Mouse (Mus musculus): ENCODE results near the gene AC140267.1. TPM values are rescaled to one million over a fixed set of nuclear protein-coding genes. Genes with fewer than 3 reads are reported as not detected.

AC140267.1 gene
- polyA plus RNA-seq, 1 experiment from 2014 or later: not detected

GRCm38 (mm10) chr15:80232331-80232730 lies 3.3 kb upstream of the AC140267.1 start:
- H3K27me3 ChIP-seq: no peaks in the 10 kb centered on the region
- no peak for ATAC-seq (ENCODE audit: insufficient number of reproducible peaks, low FRiP score, low TSS enrichment, low read depth)
- H3K9ac ChIP-seq: no peak overlapping the region
- peaks cover 17% of the 10 kb centered on the region for H3K36me3 ChIP-seq
- H3K27ac ChIP-seq (replicated peaks): no peak overlapping the region
- 61% methylated on average over 2 of the region's 2 CpGs for WGBS
- peaks cover 18% of the 10 kb centered on the region for H3K4me1 ChIP-seq
- H3K4me2 ChIP-seq (replicated peaks): no peak overlapping the region
- H3K4me3 ChIP-seq (replicated peaks): no peak overlapping the region
- H3K9me3 ChIP-seq (replicated peaks): no peaks in the 10 kb centered on the region

GRCm38 (mm10) chr15:80233053-80233452 lies 2.6 kb upstream of the AC140267.1 start:
- Histone ChIP-seq H3K36me3 (peaks cover 22% of the 10 kb centered on the region), H3K4me2 (replicated peaks) (no peak overlapping the region; the same call in 1 of the 2 replicates), H3K9ac (no peak overlapping the region), H3K4me3 (replicated peaks) (peak overlapping the region; percentile 91; the same call in 1 of the 2 replicates), H3K27me3 (no peaks in the 10 kb centered on the region), H3K27ac (replicated peaks) (peak overlapping the region; percentile 83), H3K9me3 (replicated peaks) (no peaks in the 10 kb centered on the region), H3K4me1 (peaks cover 18% of the 10 kb centered on the region)
- WGBS: 57% methylated on average over 4 of the region's 4 CpGs
- no peak for ATAC-seq (ENCODE audit: insufficient number of reproducible peaks, low FRiP score, low TSS enrichment, low read depth)

- ATAC-seq (ENCODE audit: insufficient number of reproducible peaks, low FRiP score, low TSS enrichment, low read depth): peak; percentile 97
- under 1% methylated on average over 67 of the region's 67 CpGs for WGBS
- H3K4me2 ChIP-seq (replicated peaks): peak within 1 kb of the TSS; percentile 75
- H3K27ac ChIP-seq (replicated peaks): peak within 1 kb of the TSS; percentile 89
- H3K4me3 ChIP-seq (replicated peaks): peak within 1 kb of the TSS; percentile 91
- no peaks in the 10 kb centered on the region for H3K9me3 ChIP-seq (replicated peaks)
- peak within 1 kb of the TSS; percentile 90 for H3K9ac ChIP-seq
- peaks cover 31% of the 10 kb centered on the region for H3K36me3 ChIP-seq
- H3K27me3 ChIP-seq: no peaks in the 10 kb centered on the region
- peaks cover 18% of the 10 kb centered on the region for H3K4me1 ChIP-seq
Measured at GRCm38 (mm10) chr15:80233733-80234509, 1.7 kb upstream of the AC140267.1 start, which contains the start of gene Mief1. TSS of gene Mief1 (plus strand) at chr15:80234018.

- H3K4me1 ChIP-seq: peaks cover 6% of the 10 kb centered on the region
- no peak overlapping the region for H3K4me3 ChIP-seq (replicated peaks)
- H3K4me2 ChIP-seq (replicated peaks): no peak overlapping the region
- H3K27ac ChIP-seq (replicated peaks): no peak overlapping the region
- peaks cover 80% of the 10 kb centered on the region for H3K36me3 ChIP-seq
- ATAC-seq (ENCODE audit: insufficient number of reproducible peaks, low FRiP score, low TSS enrichment, low read depth): no peak
- WGBS: 93% methylated on average over 12 of the region's 12 CpGs
- H3K9ac ChIP-seq: no peak overlapping the region
- H3K9me3 ChIP-seq (replicated peaks): no peaks in the 10 kb centered on the region
- no peaks in the 10 kb centered on the region for H3K27me3 ChIP-seq
Measured at GRCm38 (mm10) chr15:80248135-80248534, 12.5 kb downstream of the AC140267.1 start.

GRCm38 (mm10) chr15:80248596-80248995 lies 13.0 kb downstream of the AC140267.1 start:
- no peak overlapping the region for H3K4me2 ChIP-seq (replicated peaks)
- no peak overlapping the region for H3K9ac ChIP-seq
- ATAC-seq (ENCODE audit: insufficient number of reproducible peaks, low FRiP score, low TSS enrichment, low read depth): no peak
- H3K36me3 ChIP-seq: peaks cover 75% of the 10 kb centered on the region
- 97% methylated on average over 1 of the region's 1 CpGs for WGBS
- peaks cover 11% of the 10 kb centered on the region for H3K4me1 ChIP-seq
- no peak overlapping the region for H3K4me3 ChIP-seq (replicated peaks)
- H3K27me3 ChIP-seq: no peaks in the 10 kb centered on the region
- H3K27ac ChIP-seq (replicated peaks): no peak overlapping the region
- no peaks in the 10 kb centered on the region for H3K9me3 ChIP-seq (replicated peaks)

- no peak for ATAC-seq (ENCODE audit: insufficient number of reproducible peaks, low FRiP score, low TSS enrichment, low read depth)
- H3K4me3 ChIP-seq (replicated peaks): no peak overlapping the region
Measured at GRCm38 (mm10) chr15:80249672-80250071, 14.0 kb downstream of the AC140267.1 start.

GRCm38 (mm10) chr15:80250586-80250985 lies 15.0 kb downstream of the AC140267.1 start:
- H3K4me3 ChIP-seq (replicated peaks): no peak overlapping the region
- 96% methylated on average over 6 of the region's 6 CpGs for WGBS
- no peak overlapping the region for H3K27ac ChIP-seq (replicated peaks)
- H3K27me3 ChIP-seq: no peaks in the 10 kb centered on the region
- peaks cover 19% of the 10 kb centered on the region for H3K4me1 ChIP-seq
- H3K9ac ChIP-seq: no peak overlapping the region
- H3K36me3 ChIP-seq: peaks cover 61% of the 10 kb centered on the region
- ATAC-seq (ENCODE audit: insufficient number of reproducible peaks, low FRiP score, low TSS enrichment, low read depth): no peak
- no peak overlapping the region for H3K4me2 ChIP-seq (replicated peaks)
- H3K9me3 ChIP-seq (replicated peaks): no peaks in the 10 kb centered on the region

More at GRCm38 (mm10) chr15:80249672-80250071, 14.0 kb downstream of the AC140267.1 start:
- Histone ChIP-seq H3K4me2 (replicated peaks) (no peak overlapping the region), H3K27ac (replicated peaks) (no peak overlapping the region), H3K9me3 (replicated peaks) (no peaks in the 10 kb centered on the region), H3K27me3 (no peaks in the 10 kb centered on the region), H3K36me3 (peaks cover 67% of the 10 kb centered on the region), H3K9ac (no peak overlapping the region), H3K4me1 (peaks cover 19% of the 10 kb centered on the region)
- 91% methylated on average over 10 of the region's 10 CpGs for WGBS

- peak overlapping the region; percentile 98; the same call in 1 of the 2 replicates for H3K4me3 ChIP-seq (replicated peaks)
- no peak overlapping the region for H3K9ac ChIP-seq
- H3K4me2 ChIP-seq (replicated peaks): peak overlapping the region; percentile 84; the same call in 1 of the 2 replicates
- no peaks in the 10 kb centered on the region for H3K9me3 ChIP-seq (replicated peaks)
- H3K27me3 ChIP-seq: no peaks in the 10 kb centered on the region
- H3K27ac ChIP-seq (replicated peaks): peak overlapping the region; percentile 100
- WGBS: 12% methylated on average over 2 of the region's 2 CpGs
- H3K36me3 ChIP-seq: peaks cover 53% of the 10 kb centered on the region
- no peak for ATAC-seq (ENCODE audit: insufficient number of reproducible peaks, low FRiP score, low TSS enrichment, low read depth)
- H3K4me1 ChIP-seq: peaks cover 42% of the 10 kb centered on the region
Measured at GRCm38 (mm10) chr15:80253530-80253929, 17.9 kb downstream of the AC140267.1 start.

GRCm38 (mm10) chr15:80254207-80254606 lies 18.6 kb downstream of the AC140267.1 start:
- WGBS: 33% methylated on average over 6 of the region's 6 CpGs
- Histone ChIP-seq H3K4me1 (peaks cover 45% of the 10 kb centered on the region), H3K9ac (peak overlapping the region; percentile 41), H3K9me3 (replicated peaks) (no peaks in the 10 kb centered on the region), H3K36me3 (peaks cover 50% of the 10 kb centered on the region), H3K4me2 (replicated peaks) (peak overlapping the region; percentile 84), H3K27me3 (no peaks in the 10 kb centered on the region), H3K27ac (replicated peaks) (peak overlapping the region; percentile 100), H3K4me3 (replicated peaks) (peak overlapping the region; percentile 98)
- no peak for ATAC-seq (ENCODE audit: insufficient number of reproducible peaks, low FRiP score, low TSS enrichment, low read depth)

GRCm38 (mm10) chr15:80254847-80255645 lies 19.4 kb downstream of the AC140267.1 start, which contains the start of gene Atf4:
TSS of gene Atf4 (plus strand) at chr15:80255184.
- ATAC-seq (ENCODE audit: insufficient number of reproducible peaks, low FRiP score, low TSS enrichment, low read depth): peak; percentile 95
- H3K9me3 ChIP-seq (replicated peaks): no peaks in the 10 kb centered on the region
- peak within 1 kb of the TSS; percentile 98 for H3K4me3 ChIP-seq (replicated peaks)
- H3K4me2 ChIP-seq (replicated peaks): peak within 1 kb of the TSS; percentile 84
- peak within 1 kb of the TSS; percentile 100 for H3K9ac ChIP-seq
- H3K4me1 ChIP-seq: peaks cover 45% of the 10 kb centered on the region
- peaks cover 48% of the 10 kb centered on the region for H3K36me3 ChIP-seq
- 0% methylated on average over 62 of the region's 62 CpGs for WGBS
- H3K27me3 ChIP-seq: no peaks in the 10 kb centered on the region
- H3K27ac ChIP-seq (replicated peaks): peak within 1 kb of the TSS; percentile 100

- Histone ChIP-seq H3K4me2 (replicated peaks) (peak overlapping the region; percentile 84), H3K4me1 (peaks cover 45% of the 10 kb centered on the region), H3K27me3 (no peaks in the 10 kb centered on the region), H3K9ac (peak overlapping the region; percentile 100), H3K36me3 (peaks cover 45% of the 10 kb centered on the region), H3K9me3 (replicated peaks) (no peaks in the 10 kb centered on the region), H3K27ac (replicated peaks) (peak overlapping the region; percentile 100), H3K4me3 (replicated peaks) (peak overlapping the region; percentile 98)
- peak; percentile 31 for ATAC-seq (ENCODE audit: insufficient number of reproducible peaks, low FRiP score, low TSS enrichment, low read depth)
- WGBS: under 1% methylated on average over 51 of the region's 51 CpGs
Measured at GRCm38 (mm10) chr15:80255646-80256121, 20.0 kb downstream of the AC140267.1 start.

All from embryonic facial prominence, embryonic 15.5 days (tissue).